Mouse (Mus musculus) embryonic fibroblast, embryonic 13.5 days (primary cell): ENCODE results near the gene Frmd4b. TPM values are rescaled to one million over a fixed set of nuclear protein-coding genes. Genes with fewer than 3 reads are reported as not detected.
"Not testable (repeated sequence)": the region's sequence is repeated elsewhere in the genome, so short reads cannot be mapped to it uniquely, and the experiment has no call there.

Experiments
- H3K27ac ChIP-seq: 2 replicates; pipeline ENCODE4 v1.5.1; 2012; ENCODE audit warnings: low read length, control low read depth, inconsistent platforms; ENCODE audit not compliant: insufficient read depth
- H3K4me1 ChIP-seq: 2 replicates; pipeline ENCODE4 v1.6.1; 2011; ENCODE audit warnings: low read length; ENCODE audit not compliant: control insufficient read depth, insufficient read depth
- H3K4me3 ChIP-seq: 2 replicates; pipeline ENCODE4 v1.5.1; 2011; ENCODE audit warnings: mild to moderate bottlenecking, control low read depth, low read length; ENCODE audit not compliant: insufficient read depth
- CTCF ChIP-seq: IDR thresholded peaks from 2 replicates; pipeline ENCODE4 v1.5.1; 2011; ENCODE audit warnings: mild to moderate bottlenecking, control low read depth, low read length, moderate library complexity, borderline replicate concordance; ENCODE audit not compliant: insufficient read depth
- POLR2A ChIP-seq: IDR thresholded peaks from 2 replicates; pipeline ENCODE4 v1.6.1; 2011; ENCODE audit warnings: low read depth, mild to moderate bottlenecking, control low read depth, low read length, moderate library complexity
- polyA plus RNA-seq: library from polyadenylated mRNA; stranded (reverse); fragments of >200 nt; gene quantifications from 2 replicates; pipeline ENCODE4 v1.2.4, GENCODE M21; 2011; ENCODE audit warnings: low read depth; ENCODE audit not compliant: missing spikeins, insufficient read length

Frmd4b gene
- polyA plus RNA-seq, 1 experiment: 0.88 TPM

DNA sequence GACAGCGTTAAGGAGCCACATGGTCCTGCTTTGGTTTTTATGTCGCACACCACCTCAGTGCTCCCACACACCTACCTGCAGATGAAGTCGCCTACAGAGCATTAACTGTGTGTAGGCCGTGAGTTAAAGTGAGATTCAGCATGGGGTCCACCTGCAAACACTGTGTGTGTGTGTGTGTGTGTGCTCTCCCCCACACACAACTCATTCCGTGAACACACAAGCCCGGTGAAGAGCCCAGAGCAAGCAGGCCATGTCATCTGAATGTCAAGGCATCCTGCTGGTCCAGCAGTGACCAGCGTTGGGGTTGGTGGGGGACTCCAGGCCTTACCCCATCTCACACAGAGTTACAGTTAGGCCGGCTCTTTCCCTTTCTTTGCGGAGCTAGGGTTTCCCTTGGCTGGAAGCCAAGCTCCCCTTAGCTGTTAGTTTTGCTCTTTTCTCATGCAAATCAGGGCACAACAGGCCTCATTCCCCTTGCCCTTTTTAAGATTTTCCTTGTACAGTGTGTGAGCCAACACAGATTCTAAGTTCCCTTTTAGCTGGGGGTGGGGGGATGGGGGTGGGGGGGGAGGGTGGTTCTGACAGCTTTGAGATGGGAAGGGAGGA is 220.9 kb downstream of the Frmd4b start:
- Histone ChIP-seq H3K27ac (no peak overlapping the region), H3K4me1 (no peaks in the 10 kb centered on the region), H3K4me3 (no peak overlapping the region)
- TF ChIP-seq CTCF: no peak
- no peak for TF ChIP-seq POLR2A

DNA sequence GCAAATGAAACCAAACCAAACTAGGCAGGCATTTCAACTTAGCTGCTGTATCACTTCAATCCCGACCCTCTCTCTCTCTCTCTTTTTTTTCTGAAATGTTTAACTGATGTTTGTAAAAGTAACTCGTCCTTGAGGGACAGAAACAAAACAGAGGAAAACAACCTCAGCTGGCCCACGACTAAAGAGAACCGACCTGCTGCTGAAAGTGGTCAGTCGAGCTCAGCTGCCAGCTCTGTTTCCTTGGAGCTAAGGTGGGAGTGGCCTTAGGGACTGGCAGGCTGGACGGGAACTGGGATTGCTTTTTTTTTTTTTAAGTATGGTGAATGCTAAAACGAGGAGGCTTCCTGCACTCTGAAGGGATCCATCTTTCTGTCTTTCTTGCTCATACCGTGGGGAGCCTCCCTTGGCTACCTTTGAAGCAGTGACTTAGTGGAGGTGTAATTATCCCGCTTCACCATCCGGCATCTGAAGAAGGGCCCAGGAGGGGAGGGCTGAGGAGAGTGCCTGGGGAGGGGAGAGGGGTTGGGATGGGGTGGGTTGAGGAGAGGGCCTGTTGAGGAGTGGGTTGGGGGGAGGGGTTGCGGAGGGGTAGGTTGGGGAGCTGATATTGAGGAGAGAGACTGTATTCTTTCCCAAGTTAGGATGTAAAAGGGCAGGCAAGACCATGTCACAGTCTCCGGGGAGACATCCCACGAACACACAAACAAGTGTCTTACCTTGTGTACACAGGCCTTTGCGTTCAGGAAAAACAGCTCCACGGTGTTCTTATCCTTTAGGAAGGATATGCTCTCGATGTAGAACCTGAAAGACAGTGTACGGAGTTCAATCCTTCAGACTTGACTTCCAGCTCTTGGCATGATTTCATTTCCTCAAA is 221.6 kb downstream of the Frmd4b start:
- Histone ChIP-seq H3K4me3 (no peak overlapping the region), H3K27ac (no peak overlapping the region), H3K4me1 (no peaks in the 10 kb centered on the region)
- TF ChIP-seq POLR2A (no peak), CTCF (no peak)

DNA sequence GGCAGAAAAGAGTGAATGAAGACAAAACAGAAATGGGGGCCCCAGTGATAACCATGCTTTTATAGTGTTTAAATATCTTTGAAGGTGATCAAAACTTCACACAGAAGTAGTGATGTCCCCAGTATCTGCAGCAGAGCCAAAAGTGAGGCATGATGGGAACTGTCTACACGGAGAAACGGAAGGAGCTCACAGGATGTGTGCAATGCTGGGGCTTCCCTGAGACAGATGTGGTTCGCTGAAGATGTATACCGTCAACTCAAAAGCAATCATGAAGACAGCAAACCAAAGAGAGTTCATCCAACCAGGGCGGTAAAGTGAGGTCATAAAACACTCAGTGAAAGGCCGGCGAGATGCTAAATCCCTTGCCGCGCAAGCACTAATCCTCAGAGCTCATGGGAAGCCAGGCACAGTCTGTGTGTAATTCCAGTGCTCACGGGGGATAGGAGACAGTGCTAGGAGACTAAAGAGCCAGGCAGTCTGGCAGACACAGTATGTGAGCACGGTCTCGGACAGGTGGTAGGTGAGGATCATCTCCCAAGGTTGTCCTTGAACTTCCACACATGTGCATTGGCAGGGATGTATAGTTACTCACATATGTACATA is 222.8 kb downstream of the Frmd4b start:
- TF ChIP-seq POLR2A (no peak), CTCF (no peak)
- Histone ChIP-seq H3K4me1 (no peaks in the 10 kb centered on the region), H3K27ac (no peak overlapping the region), H3K4me3 (no peak overlapping the region)

DNA sequence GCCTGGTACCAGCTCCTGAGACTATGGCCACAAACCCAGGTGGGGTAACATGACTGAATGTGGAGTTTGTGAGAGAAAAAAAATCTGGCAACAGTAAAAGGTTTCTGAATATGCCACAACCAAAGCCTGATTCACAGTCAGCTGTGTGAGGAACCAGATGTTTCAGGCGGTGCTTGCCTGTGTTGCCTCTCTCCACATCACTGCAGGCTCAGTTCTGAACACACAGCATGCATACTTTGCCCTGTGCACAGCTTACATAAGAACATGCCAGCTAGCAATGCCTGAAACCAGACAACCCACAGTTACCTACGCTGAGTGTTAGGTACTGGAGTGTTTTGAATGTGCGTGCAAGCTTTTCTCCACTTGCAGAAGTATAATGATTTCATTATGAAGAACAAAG is 224.4 kb downstream of the Frmd4b start:
- H3K4me3 ChIP-seq: no peak overlapping the region
- no peak overlapping the region for H3K27ac ChIP-seq
- TF ChIP-seq CTCF (no peak), POLR2A (no peak)
- no peaks in the 10 kb centered on the region for H3K4me1 ChIP-seq

DNA sequence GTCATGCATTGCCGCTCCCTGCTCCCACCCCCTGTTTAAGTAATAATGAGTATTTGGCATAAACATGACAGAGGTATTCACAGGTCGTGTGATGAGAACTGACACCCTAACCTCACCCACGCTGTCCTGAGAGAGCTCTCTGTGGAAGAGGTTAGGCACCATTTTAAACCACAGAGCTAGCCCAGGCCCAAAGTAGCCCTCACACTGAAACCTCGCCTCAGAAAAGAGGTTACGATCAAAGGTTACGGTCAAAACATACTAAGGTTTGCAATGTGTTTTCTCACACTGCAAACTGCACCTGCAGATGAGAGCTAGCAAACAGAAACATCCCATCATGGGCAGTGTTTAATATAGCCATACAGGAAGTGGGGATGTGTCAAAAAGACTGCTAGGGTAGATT is 230.0 kb downstream of the Frmd4b start:
- Histone ChIP-seq H3K4me3 (no peak overlapping the region), H3K4me1 (no peaks in the 10 kb centered on the region), H3K27ac (no peak overlapping the region)
- TF ChIP-seq POLR2A (no peak), CTCF (no peak)

DNA sequence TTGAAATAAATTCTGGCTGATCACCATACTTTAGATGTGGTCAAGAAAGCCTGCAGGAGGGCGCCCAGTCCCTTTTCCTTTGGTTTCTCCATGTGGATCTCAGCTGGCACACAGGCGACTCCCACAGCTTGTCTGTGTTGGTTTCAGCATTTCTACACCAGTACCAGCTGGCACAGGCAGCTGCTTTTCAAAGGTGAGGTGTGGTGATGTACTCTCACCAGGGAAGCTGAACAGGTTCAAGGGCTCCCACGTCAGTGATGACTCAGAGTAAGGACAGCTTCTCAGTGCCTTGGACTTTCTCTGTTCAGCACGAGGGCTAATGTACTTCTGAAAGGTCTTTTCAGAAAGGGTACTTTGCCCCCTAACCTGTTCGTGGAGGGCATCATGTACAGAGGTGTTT is 232.4 kb downstream of the Frmd4b start:
- TF ChIP-seq POLR2A: no peak
- no peak for TF ChIP-seq CTCF
- Histone ChIP-seq H3K4me1 (no peaks in the 10 kb centered on the region), H3K4me3 (no peak overlapping the region), H3K27ac (no peak overlapping the region)

DNA sequence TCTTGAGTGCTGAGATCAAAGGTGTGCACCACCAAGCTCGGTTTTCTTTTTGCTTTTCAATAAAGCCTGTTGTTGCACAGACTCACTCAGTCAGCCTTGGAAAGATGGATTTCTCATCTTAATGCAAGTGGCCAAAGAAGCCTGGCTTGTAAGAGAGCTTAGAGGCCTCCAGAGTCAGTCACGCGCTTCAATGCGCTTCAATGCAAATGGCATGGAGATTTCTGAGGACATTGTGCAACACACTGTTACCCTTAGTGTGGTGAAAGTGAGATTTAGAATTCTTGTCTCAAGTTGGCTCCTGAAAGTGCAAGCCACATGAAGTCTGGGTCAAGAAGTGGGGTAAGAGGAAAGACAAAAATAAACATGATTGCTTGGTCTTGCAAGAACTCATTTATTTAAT is 236.1 kb downstream of the Frmd4b start:
- Histone ChIP-seq H3K27ac (no peak overlapping the region), H3K4me1 (no peaks in the 10 kb centered on the region), H3K4me3 (no peak overlapping the region)
- TF ChIP-seq CTCF: no peak
- no peak for TF ChIP-seq POLR2A

DNA sequence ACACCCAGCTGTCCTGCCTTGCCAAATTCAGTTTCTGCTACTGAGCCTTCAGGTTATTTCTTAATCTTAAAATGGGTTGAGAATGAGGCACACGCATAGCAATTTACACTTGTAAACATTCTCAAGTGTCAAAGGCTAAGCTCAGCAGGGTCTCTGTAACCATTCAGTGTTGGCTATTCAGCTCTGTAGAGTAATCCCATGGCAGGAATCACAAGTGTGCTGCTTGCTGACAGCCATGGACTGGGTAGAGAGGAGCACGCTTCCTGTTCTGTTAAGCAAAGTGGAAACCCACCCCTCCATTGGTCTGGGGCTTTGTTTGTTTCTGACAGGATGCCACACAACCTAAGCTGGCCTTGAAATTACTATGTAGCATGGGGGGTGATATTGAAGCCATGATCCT is 246.4 kb downstream of the Frmd4b start:
- Histone ChIP-seq H3K27ac (no peak overlapping the region), H3K4me1 (no peaks in the 10 kb centered on the region), H3K4me3 (no peak overlapping the region)
- TF ChIP-seq CTCF (no peak), POLR2A (no peak)

DNA sequence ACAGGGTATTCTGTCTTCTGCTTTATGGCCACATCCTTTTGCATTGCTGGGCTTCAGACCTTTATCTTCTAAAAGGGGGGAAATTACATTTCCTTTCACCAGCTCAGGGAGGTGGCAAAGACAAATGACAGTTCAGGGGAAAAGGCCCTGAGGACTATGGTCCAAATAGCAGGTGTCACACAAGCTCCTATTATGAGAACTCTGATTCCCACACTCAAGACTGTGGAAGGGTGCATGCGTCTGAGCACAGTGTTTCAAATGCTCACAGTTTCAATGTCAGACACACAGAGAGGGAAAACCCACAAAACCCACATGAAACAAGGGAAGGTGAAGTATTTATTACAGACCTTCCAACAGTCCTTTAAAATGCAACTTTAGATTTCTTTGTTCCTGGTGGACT is 246.9 kb downstream of the Frmd4b start:
- Histone ChIP-seq H3K4me3 (no peak overlapping the region), H3K27ac (no peak overlapping the region), H3K4me1 (no peaks in the 10 kb centered on the region)
- TF ChIP-seq POLR2A: no peak

DNA sequence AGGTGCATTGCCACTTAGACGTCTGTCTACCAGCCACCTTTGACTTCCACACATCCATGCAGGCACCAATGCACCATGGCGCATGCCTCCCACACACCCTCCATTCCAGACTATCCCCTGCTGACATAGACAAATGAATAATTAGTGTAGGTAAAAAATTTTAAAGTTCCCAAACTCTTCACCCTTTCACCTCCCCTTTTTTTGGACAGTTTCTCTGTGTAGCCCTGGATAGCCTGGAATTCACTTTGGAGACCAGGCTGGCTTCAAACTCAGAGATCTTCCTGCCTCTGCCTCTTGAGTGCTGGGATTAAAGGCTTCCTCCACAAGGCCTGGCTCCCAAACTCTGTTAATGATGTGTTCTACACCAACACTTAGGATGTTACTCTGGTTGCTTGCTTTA is 253.5 kb downstream of the Frmd4b start:
- no peak overlapping the region for H3K27ac ChIP-seq
- no peak for TF ChIP-seq CTCF
- no peak for TF ChIP-seq POLR2A
- no peak overlapping the region for H3K4me3 ChIP-seq
- H3K4me1 ChIP-seq: no peaks in the 10 kb centered on the region

DNA sequence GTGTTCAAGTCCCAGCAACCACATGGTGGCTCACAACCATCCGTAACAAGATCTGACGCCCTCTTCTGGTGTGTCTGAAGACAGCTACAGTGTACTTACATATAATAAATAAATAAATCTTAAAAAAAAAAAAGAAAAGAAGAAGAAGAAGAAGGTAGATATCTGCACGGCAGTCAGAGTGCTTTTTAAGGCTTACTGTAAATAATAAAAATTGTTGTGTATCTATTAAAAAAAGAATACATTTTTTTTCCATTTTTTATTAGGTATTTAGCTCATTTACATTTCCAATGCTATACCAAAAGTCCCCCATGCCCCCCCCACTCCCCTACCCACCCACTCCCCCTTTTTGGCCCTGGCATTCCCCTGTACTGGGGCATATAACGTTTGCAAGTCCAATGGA is 259.7 kb downstream of the Frmd4b start:
- not testable (repeated sequence) for H3K27ac ChIP-seq, H3K4me1 ChIP-seq, H3K4me3 ChIP-seq
